Mouse (Mus musculus): ENCODE results near the gene Znrd1as.

GRCm38 (mm10) chr17:36912031-36912430, 46.4 kb upstream of the Znrd1as start:
- TF ChIP-seq CTCF (conservative IDR thresholded peaks at IDR 0.05; ENCODE audit: low read length) = no peak
- no peak for TF ChIP-seq NANOG (IDR thresholded peaks at IDR 0.05; ENCODE audit: borderline replicate concordance, low read length)

All from E14TG2a.4 (cell line).